Mouse (Mus musculus): ENCODE data around the gene Tsc22d1.

DNA sequence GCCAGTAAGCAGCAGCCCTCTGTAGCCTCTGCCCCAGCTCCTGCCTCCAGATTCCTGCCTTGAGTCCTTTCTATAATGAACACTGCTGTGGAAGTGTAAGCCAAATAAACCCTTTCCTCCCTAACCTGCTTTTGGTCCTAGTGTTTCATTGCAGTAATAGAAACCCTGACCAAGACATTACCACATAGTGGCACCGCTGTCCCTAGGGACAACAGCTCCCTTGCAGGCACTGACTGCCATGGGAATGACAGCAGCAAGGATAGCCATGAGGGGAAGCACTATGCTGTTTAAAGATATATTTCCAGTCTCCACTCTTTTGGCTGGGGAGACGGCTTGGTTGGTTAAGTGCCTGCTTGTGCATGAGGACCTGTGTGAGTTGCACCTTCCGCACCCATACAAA lies 35.4 kb upstream of the Tsc22d1 start:
- TF ChIP-seq CTCF (conservative IDR thresholded peaks at IDR 0.05 in 1 of 2, IDR thresholded peaks at IDR 0.05 in 1 of 2; ENCODE audit: low read depth in 2 of 2, low read length in 2 of 2) (no peak), NELFE (IDR thresholded peaks at IDR 0.05; ENCODE audit: low read depth, low read length) (no peak), ZNF384 (IDR thresholded peaks at IDR 0.05; ENCODE audit: low read depth, low read length) (no peak), CHD1 (IDR thresholded peaks at IDR 0.05; ENCODE audit: low read depth, low read length) (no peak), IRF4 (IDR thresholded peaks at IDR 0.05; ENCODE audit: low read depth, low read length) (no peak), POLR2AphosphoS2 (IDR thresholded peaks at IDR 0.05; ENCODE audit: low read depth, low read length) (no peak), MXI1 (IDR thresholded peaks at IDR 0.05; ENCODE audit: low read depth, low read length) (no peak), USF1 (IDR thresholded peaks at IDR 0.05; ENCODE audit: low read depth, low read length) (no peak), EP300 (IDR thresholded peaks at IDR 0.05; ENCODE audit: low read length) (no peak), POLR2A (IDR thresholded peaks at IDR 0.05; ENCODE audit: low read depth, low read length) (no peak), MAX (IDR thresholded peaks at IDR 0.05; ENCODE audit: low read length) (no peak), RCOR1 (conservative IDR thresholded peaks at IDR 0.05; ENCODE audit: low read depth, low read length) (no peak), RAD21 (IDR thresholded peaks at IDR 0.05; ENCODE audit: low read depth, low read length) (no peak), CHD2 (IDR thresholded peaks at IDR 0.05; ENCODE audit: low read length) (no peak)
